Mouse (Mus musculus) frontal cortex, adult 2 months (tissue): ENCODE data around the gene Myrip. TPM values are rescaled to one million over a fixed set of nuclear protein-coding genes. Genes with fewer than 3 reads are reported as not detected.

Experiments used
- DNase-seq, 2 experiments: peaks; one replicate each; pipeline ENCODE4 v3.0.0; 2022; ENCODE audit warnings: low spot score in 1 of 2; ENCODE audit errors: extremely low spot score in 1 of 2
- polyA plus RNA-seq: library from polyadenylated mRNA; depleted of rRNA; stranded (reverse); fragments of >200 nt; gene quantifications from 2 replicates; pipeline ENCODE4 v1.2.3, GENCODE M21; 2012; rRNA removed

Myrip gene
- polyA plus RNA-seq, 1 experiment = 30.2 TPM

DNA sequence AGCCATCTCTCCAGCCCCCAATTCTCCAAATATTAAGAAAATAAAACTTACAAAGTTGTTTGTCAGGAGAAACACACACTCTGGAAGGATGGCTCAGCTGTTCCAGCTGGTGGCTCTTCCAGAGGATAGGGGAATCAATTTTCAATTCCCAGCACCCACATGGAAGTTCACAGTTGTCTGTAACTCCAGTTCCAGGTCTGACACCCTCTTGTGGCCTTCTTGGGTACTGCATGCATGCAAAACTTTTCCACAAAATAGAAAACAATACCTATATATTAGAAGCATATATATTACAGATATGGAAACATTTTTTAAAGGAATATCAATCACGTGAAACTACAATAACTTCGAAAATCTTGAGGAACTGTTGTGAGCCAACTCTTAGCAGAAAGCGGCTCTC is 210.5 kb downstream of the Myrip start:
- no peak for DNase-seq

- no peak for DNase-seq
These were observed 215.4 kb downstream of the Myrip start for GRCm38 (mm10) chr9:120516720-120517119.

GRCm38 (mm10) chr9:120518946-120519345 is 217.6 kb downstream of the Myrip start:
- no peak for DNase-seq

GRCm38 (mm10) chr9:120519469-120520125 is 218.3 kb downstream of the Myrip start:
- peak; percentile 48 to 68 for DNase-seq

- no peak for DNase-seq
These were observed 219.8 kb downstream of the Myrip start for GRCm38 (mm10) chr9:120521161-120521560.

Other genes with a start within 250 kb of the Myrip start
- gene Cx3cr1, start 231.6 kb upstream of the Myrip start, polyA plus RNA-seq = 25.2 and 37.6 TPM in 2 replicates
- 0.08 TPM in 1 of 2 replicates, not detected in the other for gene Ccr8, start 209.4 kb upstream of the Myrip start, polyA plus RNA-seq
- gene Slc25a38, start 191.1 kb upstream of the Myrip start, polyA plus RNA-seq = 22.2 and 23.2 TPM in 2 replicates
- gene Rpsa, start 173.8 kb upstream of the Myrip start, polyA plus RNA-seq = 932 and 941 TPM in 2 replicates
- gene Mobp, start 151.8 kb upstream of the Myrip start, polyA plus RNA-seq = 566 and 676 TPM in 2 replicates
- gene Eif1b, start 190.7 kb downstream of the Myrip start, polyA plus RNA-seq = 150 and 166 TPM in 2 replicates
- gene Entpd3, start 238.3 kb downstream of the Myrip start, polyA plus RNA-seq = 5.7 and 6.0 TPM in 2 replicates